Mouse (Mus musculus) adipocyte (in vitro differentiated cells): Measurements from ENCODE around the gene Camk2b.
A peak's percentile ranks its signal among the peaks of the same experiment; 100 is the strongest.
"Not testable (repeated sequence)": the region's sequence is repeated elsewhere in the genome, so short reads cannot be mapped to it uniquely, and the experiment has no call there.

Experiments used
- DNase-seq: peaks from one replicate; pipeline ENCODE4 v3.0.0-alpha.2; 2016; ENCODE audit warnings: low spot score

Gene Camk2b

DNA sequence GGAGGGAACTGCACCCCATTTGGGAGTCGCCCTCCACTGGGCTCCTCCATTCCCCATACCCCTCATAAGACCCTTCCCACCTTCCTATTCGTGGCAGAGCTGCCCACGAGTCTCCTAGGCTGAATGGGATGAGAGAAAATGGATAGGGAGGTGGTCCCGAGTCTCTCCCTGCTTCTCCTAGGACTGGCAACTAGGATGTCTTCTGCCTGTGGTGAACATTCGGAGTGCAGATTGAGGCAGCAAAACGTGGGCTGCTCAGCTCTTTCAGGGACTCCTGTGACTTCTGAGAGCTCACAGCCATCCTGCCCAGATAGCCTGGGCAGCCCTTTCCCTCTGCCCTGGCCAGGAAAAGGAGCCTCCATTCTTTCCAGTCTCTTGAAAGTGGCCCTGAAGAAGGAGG is at the start of gene Camk2b:
TSS of gene Camk2b (minus strand) at position 187 of the 400 bp plus-strand sequence.
- no peak for DNase-seq

DNA sequence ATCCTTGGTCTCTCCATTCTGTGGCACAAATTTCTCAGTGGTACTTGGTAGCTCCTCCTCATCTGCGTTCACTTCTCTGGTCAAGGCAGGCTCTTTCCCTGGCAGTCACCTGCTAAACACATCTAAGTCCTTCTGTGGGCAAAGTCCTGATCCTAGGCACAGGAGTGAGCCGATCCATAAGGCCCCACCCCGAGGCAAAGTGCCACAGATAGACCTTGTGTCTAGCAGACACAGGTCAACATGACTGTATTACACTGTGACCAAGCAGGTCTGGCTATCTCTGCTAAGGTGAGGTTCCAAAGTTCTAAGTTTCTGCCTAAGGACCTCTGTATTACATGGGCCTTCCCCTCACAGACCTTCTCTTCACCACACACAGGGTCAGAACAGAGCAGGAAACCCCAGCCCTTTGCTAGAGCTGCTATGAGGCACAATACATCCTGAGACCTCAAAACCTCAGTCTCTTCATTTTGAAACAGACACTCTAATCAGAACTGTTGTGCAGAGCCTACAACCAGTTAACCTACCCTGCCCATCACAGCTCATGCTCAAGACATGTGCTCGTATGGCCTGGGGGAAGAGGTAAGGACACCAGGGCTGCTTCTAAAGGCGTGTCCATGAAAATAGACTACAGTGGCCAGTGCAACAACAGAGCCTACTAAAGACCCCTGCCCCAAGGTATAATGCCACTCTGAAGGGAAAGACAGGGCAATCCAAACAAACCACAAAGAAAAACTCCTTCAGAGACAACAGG is 45.7 kb upstream of the Camk2b start:
- DNase-seq: no peak

DNA sequence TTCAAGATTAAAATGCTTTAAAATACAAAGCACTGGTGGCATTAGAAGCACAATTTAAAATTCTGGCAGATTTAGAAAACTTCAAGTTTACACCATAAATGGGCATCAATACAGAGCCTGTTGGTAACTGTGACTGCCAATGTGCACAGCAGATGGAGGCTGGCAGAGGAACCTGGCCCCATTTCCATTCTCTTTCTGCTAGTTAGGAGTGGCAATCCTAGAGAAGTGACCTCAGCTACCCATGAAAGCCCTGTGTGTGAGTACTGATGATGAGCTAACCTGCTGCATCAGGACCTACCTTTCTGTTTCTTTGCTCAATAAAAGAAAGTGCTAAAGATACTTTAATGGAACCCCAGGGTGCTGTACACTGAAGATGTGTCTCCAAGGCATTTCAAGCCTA is 43.8 kb upstream of the Camk2b start:
- DNase-seq: peak; percentile 5

DNA sequence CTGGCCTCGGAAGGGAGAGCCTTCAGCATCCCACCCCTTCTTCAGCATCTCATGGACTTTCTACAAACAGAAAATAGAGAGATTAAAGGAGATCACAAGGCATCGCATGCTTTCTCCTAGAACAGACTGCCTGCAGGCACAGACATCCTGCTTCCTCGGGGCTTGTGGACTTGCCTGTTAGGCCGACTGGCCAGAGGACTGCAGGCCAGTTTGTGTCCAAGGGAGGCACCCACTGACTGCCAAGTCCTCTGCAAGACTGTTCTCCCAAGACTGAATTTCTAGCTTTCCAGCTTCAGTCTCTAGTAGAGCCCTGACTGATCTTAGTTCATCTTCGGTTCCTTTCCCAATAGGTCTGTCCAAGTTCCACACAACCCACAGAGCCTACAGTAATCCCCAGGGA is 42.1 kb upstream of the Camk2b start:
- DNase-seq: no peak

DNA sequence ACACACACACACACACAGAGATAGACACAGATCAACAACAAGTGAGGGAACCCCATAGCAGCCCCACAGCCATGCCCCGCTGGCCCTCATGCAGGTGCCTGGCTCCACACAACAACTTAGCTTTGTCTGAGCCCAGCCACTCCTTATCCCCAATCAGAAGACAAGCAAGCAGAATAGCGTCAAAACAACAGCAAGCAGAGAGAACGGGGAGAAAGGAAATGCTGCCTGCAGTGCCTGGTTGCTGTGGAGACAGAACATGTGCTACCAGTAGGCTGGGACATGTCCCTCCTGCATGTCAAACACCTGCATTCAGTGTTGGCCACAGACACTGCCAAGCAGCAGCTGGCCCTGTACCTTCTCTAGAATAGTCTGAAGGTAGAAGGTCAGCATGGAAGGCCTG is 41.6 kb upstream of the Camk2b start:
- DNase-seq: no peak

DNA sequence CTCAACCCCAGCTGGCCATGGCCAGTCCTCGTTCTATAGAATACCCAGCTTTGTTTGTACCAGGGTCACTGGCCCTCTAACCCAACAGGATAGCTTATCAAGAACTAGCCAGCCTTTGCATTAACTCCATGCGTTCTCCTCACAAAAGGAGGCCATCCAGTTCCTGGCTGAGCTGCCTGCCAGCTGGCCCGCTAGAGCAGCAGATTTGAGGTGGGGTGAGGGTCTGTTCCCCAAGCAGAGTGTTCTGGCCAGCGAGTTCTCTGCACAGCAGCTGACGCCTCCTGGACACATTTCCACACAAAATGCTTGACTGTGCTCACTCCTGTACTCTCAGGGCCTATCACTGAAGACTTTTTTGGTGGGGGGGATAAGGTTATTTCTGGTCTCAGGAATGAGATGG is 38.6 kb upstream of the Camk2b start:
- DNase-seq: no peak

DNA sequence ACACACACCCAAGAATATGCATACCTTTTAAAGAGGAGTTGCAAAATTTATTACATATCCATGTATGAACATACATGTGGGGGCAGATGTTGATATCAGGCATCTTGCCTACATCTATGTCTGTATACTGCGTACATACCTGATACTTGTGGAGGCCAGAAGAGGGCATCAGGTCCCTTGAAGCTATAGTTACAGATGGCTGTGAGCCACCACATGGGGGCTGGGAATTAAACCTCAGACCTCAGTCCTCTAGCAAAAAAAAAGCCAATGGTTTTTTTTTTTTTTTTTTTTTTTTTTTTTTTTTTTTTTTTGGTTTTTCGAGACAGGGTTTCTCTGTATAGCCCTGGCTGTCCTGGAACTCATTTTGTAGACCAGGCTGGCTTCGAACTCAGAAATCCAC is 30.5 kb upstream of the Camk2b start:
- DNase-seq: not testable (repeated sequence)

DNA sequence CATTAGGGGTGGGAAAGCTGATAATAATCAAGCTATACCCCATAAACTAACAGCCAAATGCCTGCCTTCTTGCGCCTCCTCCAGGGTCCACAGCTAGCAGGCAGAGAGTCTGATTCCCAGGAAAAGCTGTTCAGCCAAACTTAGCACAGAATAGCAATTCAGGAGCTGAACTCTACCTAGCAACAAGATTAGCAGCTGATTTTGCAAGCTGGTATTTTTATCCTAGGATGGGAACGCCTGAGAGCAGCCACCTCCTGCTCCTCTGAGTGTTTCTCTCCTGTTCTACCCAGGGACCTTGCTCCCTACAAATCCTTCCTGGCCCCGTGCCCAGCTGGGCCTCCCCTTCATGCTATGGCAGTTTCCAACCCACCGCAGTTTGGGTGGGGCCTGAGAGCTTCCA is 20.8 kb upstream of the Camk2b start:
- no peak for DNase-seq

DNA sequence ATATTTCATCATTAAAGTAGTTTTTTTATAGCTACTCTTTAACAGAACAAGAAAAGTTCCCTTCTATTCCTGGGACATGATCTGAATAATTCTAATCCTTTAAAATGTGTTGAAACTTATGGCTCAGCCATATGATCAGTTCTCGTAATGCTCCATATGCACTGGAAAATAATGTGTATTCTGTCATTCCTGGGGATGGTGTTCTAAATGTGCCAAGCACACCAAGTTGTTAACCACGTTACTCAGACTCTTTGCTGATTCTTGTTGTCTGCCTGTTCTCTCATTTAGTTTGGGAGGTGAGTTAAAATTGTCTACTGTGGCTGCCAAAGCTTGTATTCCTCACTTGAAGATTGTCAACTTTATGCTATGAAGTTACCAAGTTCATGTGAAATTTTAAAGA is 12.6 kb upstream of the Camk2b start:
- DNase-seq: no peak

DNA sequence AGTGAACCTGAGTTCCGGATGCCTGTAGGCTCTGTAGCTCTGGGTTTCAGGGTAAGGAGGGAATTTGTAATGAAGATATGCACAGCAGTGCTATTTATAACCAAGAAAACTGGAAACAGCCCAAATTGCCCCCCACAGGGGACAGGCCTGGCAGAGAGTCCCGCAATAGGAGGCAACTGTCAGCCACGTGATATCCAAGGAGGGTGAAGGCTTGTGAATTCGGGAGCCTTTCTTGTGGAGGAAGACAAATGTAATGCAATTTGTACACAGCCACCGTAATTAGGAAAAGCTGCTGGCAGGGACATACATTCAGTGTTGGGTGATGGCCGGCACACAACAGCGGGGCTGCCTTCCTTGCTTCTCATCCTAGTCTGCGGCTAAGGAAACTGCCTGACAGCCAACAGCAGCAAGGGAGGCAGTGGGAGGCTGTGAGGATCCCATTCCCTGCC is 9.5 kb upstream of the Camk2b start:
- DNase-seq: no peak

DNA sequence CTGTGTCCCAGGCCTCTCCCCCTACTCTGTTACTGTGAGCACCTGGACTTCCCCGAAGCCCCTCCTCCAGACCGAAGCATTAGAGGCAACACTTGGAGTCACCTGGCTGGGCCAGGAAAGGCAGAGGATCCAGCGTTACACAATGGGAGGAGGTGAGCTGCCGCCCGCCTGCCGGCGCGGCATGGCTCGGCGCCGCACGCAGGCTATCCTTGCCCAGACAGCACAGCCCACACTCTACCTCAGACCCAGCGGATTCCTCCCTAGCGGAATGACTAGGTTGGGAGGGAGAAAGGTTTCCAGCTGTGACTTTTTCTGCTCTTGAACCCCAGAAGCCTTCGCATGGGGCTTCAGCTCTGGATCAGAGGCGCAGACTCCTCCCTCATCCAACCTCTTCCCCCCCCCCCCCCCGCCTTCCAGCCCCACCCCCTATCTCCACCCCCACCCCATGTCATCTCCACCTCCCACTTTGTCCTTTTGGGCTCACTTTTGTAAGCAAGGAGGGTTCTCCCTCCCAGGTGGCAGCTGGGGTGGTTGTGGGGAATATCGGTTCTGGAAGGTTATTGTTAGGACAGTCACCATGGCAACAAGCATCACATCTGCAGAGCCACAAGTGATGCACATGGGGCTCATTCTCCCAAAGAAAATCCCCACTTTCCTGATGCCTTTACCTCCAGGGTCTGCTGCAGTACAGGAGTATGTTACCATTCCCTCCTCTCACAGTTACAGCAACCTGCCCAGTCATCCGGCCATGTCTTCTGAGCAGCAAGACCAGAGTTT is 2.2 kb upstream of the Camk2b start:
- no peak for DNase-seq

DNA sequence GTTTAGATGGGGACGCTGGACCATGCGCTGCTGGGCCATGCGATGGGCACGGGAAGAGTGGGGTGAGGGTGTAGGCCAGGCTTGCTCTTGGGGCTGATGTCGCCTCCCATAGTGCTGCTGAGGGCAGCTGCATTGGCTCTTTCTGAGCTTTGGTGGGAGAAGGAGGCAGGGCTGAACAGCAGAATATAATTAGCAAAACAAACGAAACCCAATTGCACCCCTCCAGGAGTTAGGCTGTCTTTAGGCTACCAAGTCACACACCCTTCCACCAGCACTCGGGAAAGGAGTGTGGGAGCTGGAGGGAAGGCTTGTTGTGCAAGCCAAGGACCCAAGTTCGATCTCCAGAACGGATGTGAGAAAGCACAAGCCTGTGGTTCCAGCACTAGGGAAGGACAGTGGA is 998 bp upstream of the Camk2b start:
- no peak for DNase-seq

DNA sequence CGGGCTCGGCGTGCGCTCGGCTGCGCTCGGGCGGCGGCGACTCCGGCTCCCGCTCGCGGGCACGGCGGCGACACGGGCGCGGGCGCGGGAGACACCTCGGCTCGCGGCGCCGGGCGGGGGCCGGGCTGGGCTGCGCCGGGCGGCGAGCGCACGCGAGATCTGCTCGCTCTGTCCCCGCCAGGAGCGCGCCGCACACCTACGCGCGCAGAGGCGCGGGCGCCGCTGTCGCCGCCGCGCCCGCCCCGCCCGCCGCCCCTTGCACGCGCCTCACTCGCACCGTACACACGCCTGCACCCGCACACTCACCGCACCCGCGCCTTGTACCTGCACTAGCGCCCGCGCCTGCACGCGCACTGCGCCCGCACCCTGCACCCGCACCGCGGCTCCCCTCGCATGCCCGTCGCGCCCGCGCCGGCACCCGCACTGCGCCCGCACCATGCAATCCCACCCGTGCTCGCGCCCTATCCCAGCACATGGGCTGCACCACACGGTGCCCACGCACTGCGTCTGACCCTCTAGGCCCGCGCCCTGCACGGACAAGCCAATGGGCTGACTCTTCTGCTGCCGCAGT is 526 bp downstream of the Camk2b start:
- DNase-seq: no peak

DNA sequence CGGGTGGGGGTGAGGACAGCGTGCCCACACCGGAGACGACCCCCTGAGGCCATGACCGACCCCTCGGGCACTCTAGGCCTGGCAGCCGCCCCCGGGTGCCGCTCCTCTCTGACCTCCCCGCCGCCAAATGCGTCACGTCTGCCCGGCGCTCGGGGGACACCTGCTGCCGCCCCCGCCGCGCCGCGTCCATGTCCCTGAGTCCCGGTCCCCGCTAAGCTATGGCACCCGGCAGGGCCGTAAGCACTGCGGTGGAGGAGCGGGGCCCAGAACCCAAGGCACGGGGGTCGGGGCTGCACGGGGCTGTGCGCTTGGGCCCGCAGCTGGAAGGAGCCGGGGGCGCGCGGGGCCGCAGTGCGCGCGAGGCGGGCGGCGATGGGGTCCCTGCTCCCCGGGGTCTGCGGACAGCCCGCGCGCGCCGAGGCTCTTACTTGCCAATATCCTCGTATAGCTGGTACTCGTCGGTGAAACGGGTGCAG is 1.1 kb downstream of the Camk2b start:
- no peak for DNase-seq

DNA sequence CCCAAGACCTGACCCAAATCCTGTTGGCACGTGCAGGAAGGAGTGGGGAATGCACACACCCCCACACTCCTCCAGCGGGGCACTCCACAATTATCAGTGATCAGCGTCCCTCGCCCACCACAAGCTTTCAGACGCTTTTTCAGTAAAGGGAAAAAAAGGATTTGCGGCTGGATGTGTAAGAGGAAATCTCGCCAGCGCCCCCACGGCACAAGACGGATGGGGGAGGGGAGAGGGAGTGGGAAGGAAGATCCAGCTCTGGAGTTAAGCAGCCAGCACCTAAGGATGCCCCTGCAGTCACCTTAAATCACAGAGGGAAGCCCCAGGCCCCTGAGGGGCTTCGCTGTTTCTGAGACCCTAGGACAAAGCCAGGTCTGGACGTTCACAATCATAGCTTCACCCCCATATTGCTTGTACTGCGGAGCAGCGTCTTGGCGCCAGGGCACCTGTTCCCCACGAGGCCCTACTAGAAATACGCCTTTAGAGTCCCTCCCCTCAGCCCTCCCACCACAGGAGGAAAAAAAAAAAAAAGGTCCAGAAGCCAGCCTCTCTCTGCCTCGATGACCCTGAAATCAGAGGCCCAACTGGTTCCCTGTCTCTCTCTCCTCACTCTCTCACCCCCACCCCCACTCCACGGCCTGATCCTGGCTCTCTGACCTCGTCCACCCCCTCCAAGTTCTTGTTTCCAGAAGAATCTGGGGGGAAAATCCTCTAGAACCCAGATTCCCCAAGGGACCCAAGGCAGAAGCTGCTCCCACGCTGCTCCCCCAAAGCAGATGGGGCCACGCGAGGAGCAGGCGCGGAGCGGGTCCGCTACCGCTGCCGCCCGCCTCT is 1.7 kb downstream of the Camk2b start:
- DNase-seq: no peak

DNA sequence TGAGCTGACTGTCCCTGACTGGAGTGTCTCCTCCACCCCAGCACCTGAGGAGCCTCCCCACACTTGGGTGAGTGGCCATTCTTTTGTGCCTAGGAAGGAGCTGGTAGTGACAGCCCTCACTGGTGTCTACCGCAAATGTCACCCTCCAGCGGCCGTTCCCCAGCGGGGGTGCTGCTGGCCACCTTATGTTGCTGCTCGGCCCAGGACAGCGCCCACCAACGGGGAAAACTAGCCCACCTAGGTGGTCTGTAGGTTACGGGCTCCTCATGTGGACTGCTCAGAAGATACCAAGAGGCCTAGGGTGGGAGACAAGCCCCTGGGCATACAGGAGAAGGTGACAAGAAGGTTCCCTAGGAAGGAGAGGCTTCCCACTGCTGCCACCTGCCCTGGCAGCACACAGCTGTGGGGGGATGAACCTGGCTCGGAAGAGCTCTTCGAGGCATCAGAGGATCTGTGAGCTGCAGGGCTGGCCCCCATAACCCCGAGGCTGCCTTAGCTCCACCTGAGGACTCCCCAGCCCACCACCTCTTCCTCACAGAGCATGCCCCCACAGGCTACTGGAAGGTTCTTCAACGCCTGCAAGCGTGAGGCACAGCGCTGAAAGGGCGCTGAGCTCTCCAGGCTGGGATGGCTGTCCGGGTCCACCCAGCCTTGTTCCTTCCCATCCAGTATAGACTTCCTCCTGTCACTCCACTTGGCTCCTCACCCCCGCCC is 2.5 kb downstream of the Camk2b start:
- DNase-seq: no peak

DNA sequence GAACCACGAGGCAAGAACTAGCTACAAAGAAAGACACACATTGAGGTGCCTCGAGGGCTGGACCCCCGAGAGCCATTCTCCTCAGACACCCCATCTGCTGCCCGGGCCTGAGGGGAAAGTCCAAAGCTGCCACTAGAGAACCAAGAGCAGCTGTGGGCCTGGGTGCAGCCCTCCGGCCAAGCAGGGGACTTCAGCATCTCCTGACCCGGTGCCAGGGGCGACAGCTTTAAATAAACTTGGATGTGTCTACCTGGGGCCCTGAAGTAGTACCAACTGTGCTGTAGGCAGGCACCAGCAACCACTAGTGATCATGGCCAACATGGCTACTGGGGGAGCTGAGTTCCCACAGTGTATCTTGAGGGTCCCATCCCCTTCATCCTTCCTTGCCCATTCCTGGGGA is 3.1 kb downstream of the Camk2b start:
- DNase-seq: no peak

DNA sequence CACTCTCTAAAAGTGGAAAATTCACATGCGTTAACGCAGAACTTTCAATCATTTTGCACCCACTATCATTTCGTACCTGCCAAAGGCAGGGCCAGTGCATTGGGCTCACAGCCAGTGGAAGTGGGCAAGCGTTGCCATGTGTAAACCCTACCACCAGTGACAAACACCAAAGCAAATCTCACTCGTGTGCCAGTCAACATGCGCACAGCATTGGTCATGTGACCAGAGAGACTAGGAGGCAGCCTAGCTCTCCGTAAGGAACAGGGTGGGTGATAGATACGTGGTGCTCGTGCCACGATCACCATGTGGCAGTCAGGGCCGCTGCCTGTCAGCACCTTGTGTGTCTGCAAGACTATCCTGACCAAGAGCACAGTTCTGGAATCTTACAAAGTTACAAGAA is 3.8 kb downstream of the Camk2b start:
- no peak for DNase-seq

DNA sequence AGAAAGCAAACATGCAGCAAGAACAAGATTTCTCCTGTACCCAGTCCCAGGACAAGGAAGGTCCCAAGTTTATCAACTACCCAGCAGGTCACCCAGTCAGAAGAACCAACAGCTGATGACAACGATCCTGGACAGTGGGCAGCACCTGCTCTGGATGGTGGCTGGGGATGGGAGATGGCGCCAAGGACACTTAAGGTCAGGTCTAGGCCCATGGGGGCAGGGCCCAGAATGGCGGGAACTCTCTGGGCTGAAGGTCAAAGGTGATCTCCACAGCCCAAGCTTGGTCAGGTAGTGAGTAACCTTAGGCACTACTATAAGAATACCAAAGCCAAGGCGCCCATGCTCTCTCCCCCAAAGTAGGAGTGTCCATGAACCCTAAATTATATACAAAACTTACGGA is 4.3 kb downstream of the Camk2b start:
- DNase-seq: no peak

DNA sequence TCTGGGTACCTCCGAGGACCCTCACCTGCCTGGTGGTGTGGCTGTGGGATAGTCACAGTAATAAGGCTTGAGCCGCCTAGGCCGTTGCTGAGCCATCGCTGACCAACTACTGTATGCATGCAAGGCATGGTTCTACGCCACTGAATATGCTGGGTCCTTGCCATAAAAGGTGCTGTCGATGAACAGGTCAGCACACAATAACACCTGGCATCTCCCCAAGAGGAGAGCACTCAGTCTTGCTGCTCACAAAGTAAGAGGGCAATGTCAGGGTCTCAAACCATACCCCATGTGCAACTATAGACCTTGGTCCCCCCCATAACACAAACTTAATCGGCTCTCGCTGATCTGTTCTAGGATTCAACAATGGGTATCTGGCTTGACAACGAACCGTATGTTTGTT is 7.0 kb downstream of the Camk2b start:
- DNase-seq: no peak

DNA sequence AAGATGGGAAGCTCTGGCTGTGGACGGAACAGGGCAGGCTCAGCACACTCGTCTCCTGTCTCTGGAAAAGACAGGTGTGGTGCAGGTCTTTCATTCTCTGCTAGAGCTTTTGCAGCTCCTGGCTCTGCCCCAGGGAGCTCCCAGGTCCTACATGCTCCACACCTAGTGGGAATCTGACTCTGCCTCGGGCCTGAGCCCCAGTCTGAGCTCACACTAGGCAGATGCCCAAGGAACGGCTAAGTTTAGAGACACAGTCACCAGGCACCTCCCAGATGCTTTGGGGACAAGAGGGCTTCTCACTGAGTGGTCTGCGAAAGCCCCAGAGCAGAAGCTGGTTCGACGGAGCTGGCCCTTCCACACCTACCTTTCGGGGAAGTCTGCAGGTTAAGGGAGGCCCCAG is 12.8 kb downstream of the Camk2b start:
- no peak for DNase-seq
